Mouse (Mus musculus) c-Kit-positive CD71-positive TER-119-negative erythroid progenitor cells, embryonic 14.5 days (primary cell): ENCODE data around the gene Nudt21.

ENCODE experiments used
- DNase-seq: peaks from one replicate; pipeline ENCODE4 v3.0.0-alpha.2; 2013; ENCODE audit warnings: low read depth

Nudt21 gene

DNA sequence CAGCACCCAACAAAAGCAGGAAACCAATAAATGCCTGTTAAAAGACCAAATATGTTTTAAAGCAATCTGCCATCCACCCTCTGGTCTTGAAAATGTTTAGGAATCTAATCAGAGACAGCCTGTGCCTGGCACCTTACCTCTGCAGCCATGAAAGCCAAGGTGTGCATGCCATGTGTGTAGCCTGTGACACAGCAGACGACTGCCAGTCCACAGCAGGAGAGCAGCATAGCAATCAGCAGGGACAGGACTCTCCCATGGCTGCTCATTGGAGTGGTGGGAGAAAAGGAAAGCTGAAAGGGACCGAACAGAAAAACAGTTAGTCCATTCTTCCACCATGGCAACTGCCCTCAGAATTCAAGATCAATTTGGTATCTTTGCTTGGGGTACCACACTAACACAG is 37.9 kb downstream of the Nudt21 start:
- no peak for DNase-seq

DNA sequence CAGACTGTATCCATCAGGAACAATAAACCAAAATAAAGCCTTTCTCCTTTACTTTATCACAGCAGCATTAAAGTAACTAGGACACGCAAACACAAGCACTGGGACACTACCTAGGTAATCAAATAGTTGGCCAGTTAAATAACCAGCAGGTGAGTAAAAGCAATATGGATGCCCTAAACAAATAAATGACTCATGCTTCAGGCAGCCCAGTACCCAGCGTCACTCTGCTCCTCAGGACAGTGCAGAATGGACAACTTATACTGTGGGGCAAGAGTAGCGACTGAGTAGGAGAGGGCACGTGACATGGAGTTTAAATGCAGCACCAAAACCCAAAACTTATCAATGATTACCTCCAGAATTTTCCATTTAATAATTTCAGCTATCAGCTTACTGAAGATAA is 47.1 kb downstream of the Nudt21 start:
- DNase-seq = no peak

DNA sequence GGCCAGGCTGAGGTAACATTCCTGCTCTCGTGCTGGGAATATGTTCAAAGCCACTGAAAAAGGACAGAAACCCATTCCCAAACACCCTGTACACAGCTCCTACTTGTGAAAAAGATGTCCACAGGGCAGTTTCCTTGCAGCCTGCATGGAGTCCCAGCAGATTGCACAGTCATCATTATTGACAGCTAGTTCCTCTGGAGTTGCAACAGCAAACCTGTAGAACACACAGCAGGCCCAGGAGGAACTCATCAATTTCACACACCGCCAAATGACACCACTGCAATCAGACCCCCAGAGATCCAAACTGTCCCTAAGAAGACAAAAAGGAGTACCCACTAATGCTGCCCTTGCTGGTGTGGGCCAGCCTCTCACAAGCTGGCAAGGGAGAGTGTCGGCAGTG is 52.1 kb downstream of the Nudt21 start:
- DNase-seq = no peak

DNA sequence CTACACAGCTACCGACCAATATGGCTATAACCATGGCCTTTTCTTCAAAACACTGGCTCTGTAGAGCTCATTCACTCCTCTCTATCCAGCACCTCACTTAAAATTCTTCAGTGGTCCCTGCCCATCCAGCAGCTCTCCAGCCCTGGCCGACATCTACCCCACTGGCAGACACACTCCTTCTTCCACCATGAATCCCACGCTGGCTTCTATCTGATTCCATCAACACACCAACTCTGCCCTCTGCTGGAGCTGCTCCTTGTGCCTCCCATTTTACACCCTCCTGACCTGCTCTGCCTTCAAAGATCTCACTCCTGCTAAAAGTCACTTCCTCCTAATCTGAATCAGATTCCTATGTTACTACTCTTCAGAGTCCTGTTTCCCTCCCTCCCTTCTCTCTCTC is 53.0 kb downstream of the Nudt21 start:
- no peak for DNase-seq

DNA sequence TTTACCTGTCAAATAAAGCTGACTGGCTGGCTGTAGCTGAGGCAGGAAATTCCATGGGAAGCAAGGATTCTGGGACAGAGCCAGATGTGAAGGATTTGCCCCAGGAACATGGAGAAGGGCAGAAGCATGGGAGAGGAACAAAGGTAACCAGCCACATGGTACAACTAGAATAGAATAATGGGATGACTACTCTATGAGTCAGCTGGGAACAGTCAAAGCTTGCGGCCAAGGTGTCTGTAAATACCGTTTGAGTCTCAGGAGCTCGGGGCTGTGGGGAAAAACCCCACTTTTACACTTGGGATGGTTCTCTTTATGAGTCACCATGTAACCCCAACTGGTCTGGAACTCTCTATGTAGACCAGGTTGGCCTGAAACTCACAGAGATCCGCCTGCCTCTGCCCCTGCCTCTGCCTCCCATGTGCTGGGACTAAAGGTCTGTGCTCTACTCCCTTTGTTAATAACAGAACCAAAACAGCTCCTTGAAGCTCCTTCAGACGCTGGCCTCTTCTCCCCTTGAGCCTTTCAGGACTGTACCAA is 55.1 kb downstream of the Nudt21 start:
- DNase-seq = no peak

DNA sequence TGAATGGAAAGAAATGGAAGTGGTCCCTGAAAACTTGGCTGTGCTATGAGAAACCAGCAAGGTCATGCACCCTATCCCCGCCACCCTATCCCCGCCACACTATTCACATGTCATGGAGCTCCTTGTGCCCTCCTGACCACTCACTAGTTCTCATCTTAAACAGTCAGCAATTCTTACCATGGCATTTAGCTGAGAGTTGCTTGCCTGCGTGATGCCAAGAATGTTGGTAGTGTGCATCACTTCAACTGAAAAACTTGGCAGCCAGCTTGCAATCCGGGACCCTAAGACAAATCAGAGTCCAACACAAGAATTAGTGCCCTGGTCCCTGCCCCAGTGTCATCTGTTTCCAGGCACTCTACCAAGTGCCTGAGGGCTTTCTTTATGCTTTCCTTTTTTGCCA is 56.7 kb downstream of the Nudt21 start:
- DNase-seq = no peak

DNA sequence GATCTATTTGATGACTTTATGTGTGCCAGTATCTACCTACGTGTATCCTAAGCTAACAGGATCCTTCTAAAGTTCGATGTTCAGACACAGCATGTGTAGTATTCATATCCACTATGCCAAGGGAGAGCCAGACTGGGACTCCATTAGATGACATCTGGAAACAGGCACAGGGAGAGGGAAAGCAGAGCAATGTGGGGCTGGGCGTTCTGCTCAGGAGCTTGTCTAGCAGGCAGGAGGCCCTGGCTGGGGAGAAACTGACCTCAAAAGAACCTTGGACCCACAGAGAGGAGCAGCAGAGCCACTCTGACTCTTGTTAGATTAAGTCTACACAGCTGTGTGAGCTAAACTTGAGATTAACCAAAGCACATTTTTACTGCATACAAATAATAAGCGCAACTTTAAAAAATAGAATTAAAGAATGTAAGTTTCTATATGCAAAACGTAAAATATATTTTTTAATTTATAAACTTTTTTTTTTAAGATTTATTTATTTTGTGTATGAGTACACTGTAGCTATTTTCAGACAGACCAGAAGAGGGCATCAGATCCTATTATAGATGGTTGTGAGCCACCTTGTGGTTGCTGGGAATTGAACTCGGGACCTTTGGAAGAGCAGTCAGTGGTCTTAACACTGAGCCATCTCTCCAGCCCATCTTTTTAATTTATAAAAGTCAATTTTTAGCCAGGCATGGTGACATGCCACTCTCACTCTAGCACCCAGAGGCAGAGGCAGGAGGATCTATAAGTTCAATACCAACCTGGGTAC is 60.2 kb downstream of the Nudt21 start:
- DNase-seq = no peak

DNA sequence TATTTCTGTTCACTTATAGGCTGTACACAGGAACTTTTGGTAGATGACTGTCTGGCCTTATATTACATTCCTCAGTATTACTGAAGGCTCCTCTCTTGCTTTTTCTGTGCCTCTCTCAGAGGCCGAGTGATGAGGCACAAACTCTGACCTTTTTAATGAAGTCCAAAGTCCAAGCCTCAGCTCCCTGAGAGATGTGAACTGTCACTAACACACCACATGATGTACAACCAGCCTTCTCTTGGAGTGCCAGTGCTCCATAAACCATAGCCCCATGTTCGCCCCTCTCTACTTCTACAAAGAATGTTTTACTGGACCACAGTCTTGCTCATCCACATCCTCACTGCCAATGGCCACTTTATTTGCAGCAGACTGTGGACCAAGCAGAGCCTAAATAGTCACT is 61.5 kb downstream of the Nudt21 start:
- no peak for DNase-seq

DNA sequence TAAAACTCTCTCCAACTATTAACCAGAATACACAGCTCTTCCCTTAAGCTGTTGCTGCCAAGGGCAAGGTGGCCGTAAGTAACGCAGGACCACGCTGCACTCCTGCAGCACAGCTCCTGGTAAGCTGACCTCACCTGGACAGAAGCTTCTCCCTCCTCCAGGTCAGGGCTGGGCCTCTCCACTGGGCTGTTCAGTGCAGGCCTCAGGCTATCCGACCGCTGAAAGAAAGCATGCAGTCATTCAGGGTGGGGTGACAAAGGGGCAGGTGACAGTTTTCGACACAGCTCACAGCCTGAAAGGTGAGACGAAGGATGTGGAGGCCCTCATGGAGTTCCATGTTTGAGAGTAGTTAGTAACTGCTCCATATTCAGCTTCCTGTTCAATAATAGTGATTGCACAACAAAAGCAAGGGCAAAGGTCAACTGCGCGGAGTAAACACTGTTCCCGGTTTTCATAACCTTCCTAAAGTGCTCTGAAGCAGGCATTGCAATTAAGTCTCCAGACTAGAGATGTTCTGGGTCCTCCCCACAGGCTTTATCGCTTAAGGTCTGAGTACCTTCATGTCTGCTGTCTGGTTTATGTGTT is 62.1 kb downstream of the Nudt21 start:
- DNase-seq = no peak

DNA sequence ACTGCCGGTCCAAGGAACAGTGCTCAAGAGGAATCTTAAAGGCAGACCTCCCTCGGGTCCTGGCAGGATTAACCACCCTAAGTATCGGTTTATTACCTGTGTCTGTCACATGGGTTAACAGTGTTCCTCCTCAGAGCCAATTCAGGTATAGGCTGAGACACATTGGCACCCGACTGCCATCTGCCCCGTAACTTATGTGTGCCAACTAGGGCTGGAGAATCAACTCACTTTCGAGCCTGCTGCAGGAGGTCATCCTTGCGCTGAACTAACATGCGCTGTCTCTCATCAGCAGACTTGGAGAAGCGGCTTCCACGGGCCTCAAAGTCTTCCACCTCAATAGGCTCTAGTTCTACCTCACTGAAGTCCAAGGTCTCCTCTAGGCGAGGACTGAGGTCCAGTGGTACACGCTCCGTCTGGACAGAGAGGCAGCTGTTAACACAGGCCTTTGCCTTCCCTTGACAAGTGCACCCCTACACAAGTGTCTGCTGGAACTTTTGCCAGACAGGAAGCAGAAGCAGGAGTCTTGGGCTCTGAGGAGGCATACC is 62.9 kb downstream of the Nudt21 start:
- DNase-seq = no peak

DNA sequence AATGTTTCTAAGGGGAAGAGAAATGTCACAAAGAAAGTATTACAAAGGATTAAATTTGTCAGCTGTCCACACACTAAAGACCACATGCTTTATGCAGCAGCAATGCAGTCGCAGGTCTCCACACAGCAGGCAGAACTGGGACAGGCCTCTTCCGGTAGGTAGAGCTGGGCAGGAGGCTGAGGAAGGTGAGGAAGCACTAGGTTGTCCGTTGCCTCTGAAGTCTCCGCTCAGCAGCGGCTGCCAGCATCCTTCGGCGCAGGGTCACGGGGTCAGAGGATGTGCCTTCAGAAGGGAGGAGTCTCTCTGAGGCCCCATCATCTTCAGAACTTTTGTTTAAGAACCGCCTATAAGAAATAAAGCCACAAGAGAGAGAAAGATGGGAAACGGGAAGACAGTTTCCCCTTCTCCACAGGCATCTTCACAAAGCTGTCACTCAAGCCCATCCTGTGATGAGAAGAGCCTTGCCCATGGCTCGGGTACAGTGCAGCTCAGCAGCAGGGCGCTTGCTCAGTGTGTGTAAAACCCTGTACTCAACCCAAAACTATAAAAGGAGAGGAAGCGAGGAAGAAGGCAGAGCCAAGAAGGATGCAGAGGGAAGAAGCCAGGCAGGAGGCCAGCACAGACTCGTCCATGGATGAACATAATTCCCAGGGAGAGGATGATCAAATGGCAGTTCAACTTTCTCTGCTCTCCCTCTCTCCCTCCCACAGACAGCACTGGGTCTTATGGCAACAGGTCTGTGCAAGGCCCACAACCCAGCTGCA is 63.7 kb downstream of the Nudt21 start:
- no peak for DNase-seq

DNA sequence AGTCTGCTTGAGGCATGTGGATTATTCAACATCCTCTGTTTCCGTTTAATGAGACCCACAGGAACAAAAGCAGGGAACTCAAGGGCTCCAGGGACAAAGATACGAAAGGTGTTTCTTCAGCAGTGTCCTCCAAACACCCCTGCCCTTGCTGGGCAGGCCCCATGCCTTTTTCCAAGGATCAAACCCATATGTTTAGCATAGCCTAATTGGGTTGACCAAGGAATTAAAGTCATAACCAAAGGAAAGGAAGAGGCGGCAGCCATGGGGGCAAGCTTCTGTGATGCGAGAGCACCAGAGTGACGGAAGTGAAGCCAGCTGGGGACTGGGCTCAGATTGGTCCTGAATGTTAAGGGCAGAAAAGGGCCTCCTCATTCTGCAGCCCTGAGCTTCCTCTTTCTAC is 64.6 kb downstream of the Nudt21 start:
- DNase-seq = no peak

DNA sequence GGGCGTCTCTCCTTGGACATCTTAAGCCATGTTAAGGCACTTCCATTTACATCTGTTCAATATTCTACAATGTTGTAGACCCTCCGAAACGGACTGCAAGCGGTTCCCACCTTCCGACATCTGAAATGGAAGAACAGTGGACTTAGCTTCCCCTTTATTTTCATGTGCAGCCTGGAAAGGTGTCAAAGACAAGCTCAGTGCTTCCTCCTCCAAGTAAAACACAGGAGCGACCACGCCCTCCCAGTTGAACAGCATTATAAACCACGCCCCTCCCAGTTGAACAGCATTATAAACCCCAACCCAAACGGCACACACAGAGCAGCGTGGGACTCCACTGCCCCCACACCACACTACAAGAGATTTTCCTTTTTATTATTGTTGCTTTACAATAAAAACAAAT is 65.4 kb downstream of the Nudt21 start:
- DNase-seq = no peak

DNA sequence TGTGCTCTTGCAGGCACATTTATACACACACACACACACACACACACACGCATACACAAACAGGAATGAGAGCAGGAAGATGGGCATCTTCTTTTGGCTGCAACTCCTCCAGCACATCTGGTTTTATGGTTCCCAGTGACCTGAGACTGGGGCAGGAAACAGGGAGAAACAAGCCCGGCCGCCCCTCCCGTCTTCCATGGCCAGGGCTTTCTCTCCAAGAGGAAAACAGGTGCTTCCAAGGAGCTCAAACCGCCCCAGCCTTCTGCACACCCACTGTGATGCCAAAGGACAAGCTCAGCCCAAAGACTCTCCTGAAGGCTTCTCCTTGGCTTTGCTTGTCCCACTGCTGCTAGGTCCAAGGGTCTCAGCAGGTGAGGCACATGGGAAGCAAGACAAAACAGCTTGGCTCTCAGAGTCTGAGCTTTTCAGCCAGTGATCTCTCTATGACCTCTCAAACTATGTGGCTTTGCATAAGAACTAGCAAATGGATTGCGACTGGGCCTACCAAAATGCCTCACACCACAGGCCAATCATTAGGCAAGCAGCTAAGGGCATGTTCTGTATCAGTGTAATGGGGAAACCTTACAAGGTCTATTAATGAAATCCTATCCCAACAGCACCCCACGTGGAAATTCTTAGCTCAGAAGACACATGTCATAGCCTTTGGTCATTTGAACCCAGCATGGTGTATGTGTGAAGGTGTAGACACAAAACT is 67.0 kb downstream of the Nudt21 start:
- no peak for DNase-seq

DNA sequence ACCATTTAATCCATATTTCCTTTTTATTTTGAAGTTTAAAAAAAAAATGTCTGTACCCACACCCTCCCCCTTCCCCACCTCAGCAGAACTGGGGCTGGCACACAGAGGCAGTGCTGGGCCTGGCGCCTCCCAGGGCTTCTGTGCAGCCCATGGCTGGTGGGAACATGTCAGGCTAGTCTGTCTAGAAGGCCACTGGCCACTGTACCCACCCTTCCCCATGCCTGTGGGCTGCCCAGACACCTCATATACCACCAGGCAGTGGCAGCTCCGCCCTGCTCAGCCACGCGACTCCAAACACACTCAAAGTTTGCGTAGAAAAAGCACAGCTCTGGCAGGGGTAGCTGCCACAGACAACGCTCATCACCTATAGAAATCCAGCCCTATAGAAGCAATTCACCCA is 68.5 kb downstream of the Nudt21 start:
- DNase-seq = no peak
